Mouse (Mus musculus): Measurements from ENCODE around the gene Cmip. TPM values are rescaled to one million over a fixed set of nuclear protein-coding genes. Genes with fewer than 3 reads are reported as not detected.

The Cmip gene
- polyA plus RNA-seq, 1 experiment: 21.1 TPM

GRCm38 (mm10) chr8:117453974-117454373 lies 197.1 kb downstream of the Cmip start:
- TF ChIP-seq GATA1 (IDR thresholded peaks at IDR 0.05; ENCODE audit: low read length): no peak

- no peak for TF ChIP-seq GATA1 (IDR thresholded peaks at IDR 0.05; ENCODE audit: low read length)
These were observed 197.8 kb downstream of the Cmip start for GRCm38 (mm10) chr8:117454516-117455116.

GRCm38 (mm10) chr8:117455701-117456100 lies 198.8 kb downstream of the Cmip start:
- no peak for TF ChIP-seq GATA1 (IDR thresholded peaks at IDR 0.05; ENCODE audit: low read length)

- TF ChIP-seq GATA1 (IDR thresholded peaks at IDR 0.05; ENCODE audit: low read length): no peak
These were observed 201.6 kb downstream of the Cmip start for GRCm38 (mm10) chr8:117458440-117458839.

- no peak for TF ChIP-seq GATA1 (IDR thresholded peaks at IDR 0.05; ENCODE audit: low read length)
These were observed 205.9 kb downstream of the Cmip start for GRCm38 (mm10) chr8:117462701-117463284.

GRCm38 (mm10) chr8:117464525-117464924 lies 207.7 kb downstream of the Cmip start:
- TF ChIP-seq GATA1 (IDR thresholded peaks at IDR 0.05; ENCODE audit: low read length): no peak

- no peak for TF ChIP-seq GATA1 (IDR thresholded peaks at IDR 0.05; ENCODE audit: low read length)
These were observed 208.4 kb downstream of the Cmip start for GRCm38 (mm10) chr8:117465250-117465649.

- TF ChIP-seq GATA1 (IDR thresholded peaks at IDR 0.05; ENCODE audit: low read length): no peak
These were observed 210.6 kb downstream of the Cmip start for GRCm38 (mm10) chr8:117467466-117467865.

GRCm38 (mm10) chr8:117469431-117470341 lies 212.8 kb downstream of the Cmip start:
- TF ChIP-seq GATA1 (IDR thresholded peaks at IDR 0.05; ENCODE audit: low read length): no peak

GRCm38 (mm10) chr8:117470342-117470781 lies 213.5 kb downstream of the Cmip start:
- TF ChIP-seq GATA1 (IDR thresholded peaks at IDR 0.05; ENCODE audit: low read length): no peak

- no peak for TF ChIP-seq GATA1 (IDR thresholded peaks at IDR 0.05; ENCODE audit: low read length)
These were observed 214.3 kb downstream of the Cmip start for GRCm38 (mm10) chr8:117471174-117471573.

- no peak for TF ChIP-seq GATA1 (IDR thresholded peaks at IDR 0.05; ENCODE audit: low read length)
These were observed 214.8 kb downstream of the Cmip start for GRCm38 (mm10) chr8:117471655-117472054.

GRCm38 (mm10) chr8:117472332-117472731 lies 215.5 kb downstream of the Cmip start:
- no peak for TF ChIP-seq GATA1 (IDR thresholded peaks at IDR 0.05; ENCODE audit: low read length)

GRCm38 (mm10) chr8:117474944-117475343 lies 218.1 kb downstream of the Cmip start:
- no peak for TF ChIP-seq GATA1 (IDR thresholded peaks at IDR 0.05; ENCODE audit: low read length)

GRCm38 (mm10) chr8:117475819-117476218 lies 219.0 kb downstream of the Cmip start:
- no peak for TF ChIP-seq GATA1 (IDR thresholded peaks at IDR 0.05; ENCODE audit: low read length)

- no peak for TF ChIP-seq GATA1 (IDR thresholded peaks at IDR 0.05; ENCODE audit: low read length)
These were observed 221.2 kb downstream of the Cmip start for GRCm38 (mm10) chr8:117478082-117478481.

Measured in G1E-ER4 (cell line).